Mouse (Mus musculus): ENCODE results near the gene Suv39h2.

The Suv39h2 gene

GRCm38 (mm10) chr2:3422548-3422947 lies 52.3 kb downstream of the Suv39h2 start, which contains the start of gene Meig1:
TSS of gene Meig1 (minus strand) at chr2:3422648.
- DNase-seq = no peak

GRCm38 (mm10) chr2:3420157-3420556 lies 54.7 kb downstream of the Suv39h2 start:
- DNase-seq = no peak

- peak; percentile 98 for DNase-seq
Measured at GRCm38 (mm10) chr2:3418883-3419431, 55.9 kb downstream of the Suv39h2 start.

- DNase-seq = no peak
Measured at GRCm38 (mm10) chr2:3415676-3416075, 59.2 kb downstream of the Suv39h2 start.

GRCm38 (mm10) chr2:3414241-3414640 lies 60.6 kb downstream of the Suv39h2 start:
- DNase-seq = peak; percentile 68

GRCm38 (mm10) chr2:3407756-3408155 lies 67.1 kb downstream of the Suv39h2 start:
- no peak for DNase-seq

GRCm38 (mm10) chr2:3405981-3406380 lies 68.8 kb downstream of the Suv39h2 start:
- DNase-seq = no peak

All from kidney, postnatal 14 days (tissue).